Mouse (Mus musculus) lung, postnatal 0 days (tissue): ENCODE results near the gene Gfer.

Experiments
- CTCF ChIP-seq: IDR thresholded peaks from 2 replicates; pipeline ENCODE4 v1.5.1; 2016; ENCODE audit warnings: antibody characterized with exemption, mild to moderate bottlenecking
- EP300 ChIP-seq: IDR thresholded peaks from 2 replicates; pipeline ENCODE4 v1.6.1; 2016; ENCODE audit warnings: antibody characterized with exemption, mild to moderate bottlenecking, control low read depth

DNA sequence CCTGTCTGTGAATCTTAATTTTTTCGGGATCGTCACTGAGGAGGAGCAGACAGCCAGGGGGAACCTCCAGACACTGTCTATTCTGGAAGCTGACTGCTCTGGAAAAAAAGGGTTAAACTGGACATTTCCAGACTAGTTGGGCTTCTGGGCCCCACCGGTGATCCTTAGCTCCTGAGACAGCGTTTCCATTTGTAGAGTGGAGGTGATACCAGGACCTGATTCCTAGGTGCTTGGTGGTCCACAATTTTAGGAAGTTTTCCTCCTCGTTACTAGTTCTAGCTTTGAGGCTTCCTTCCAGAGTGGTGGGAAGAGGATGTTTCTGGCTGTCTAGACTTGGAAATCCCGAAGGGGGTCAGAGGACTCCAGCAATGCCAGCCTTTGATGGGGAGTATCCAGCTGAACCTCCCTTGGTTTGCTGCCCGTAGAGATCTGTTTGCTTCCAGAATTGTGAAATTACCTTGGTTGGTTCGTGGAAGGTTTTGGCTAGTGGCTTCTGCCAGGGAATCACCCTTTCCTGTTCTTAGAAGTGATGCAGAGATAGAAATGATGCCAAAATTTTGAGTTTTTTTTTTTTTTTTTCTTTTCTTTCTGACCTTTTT, 25.6 kb downstream of the Gfer start:
- TF ChIP-seq CTCF (no peak), EP300 (no peak)
